Comparison of ENCODE assay signal across 20 mouse cellular contexts in genomic region chr13:31004995-31005394, GRCm38 (mm10). TPM values are rescaled to one million over a fixed set of nuclear protein-coding genes. Genes with fewer than 3 reads are reported as not detected.
DNase-seq lines count a peak whose midpoint lies in the region; ATAC-seq lines count a peak whose summit lies in the region.
"Had no signal": no experiment of that assay in that cellular context is flagged by ENCODE, and none has a peak within 500 bp of the region (broad histone marks: within the 10 kb centered on the region; RNA-seq: fewer than 3 reads in every experiment).

No protein-coding gene starts in this region.

- WGBS in heart, embryonic 16.5 days, result 51% methylated on average over 4 of the region's 4 CpGs
- 57% methylated on average over 4 of the region's 4 CpGs for WGBS in embryonic facial prominence, embryonic 14.5 days

- H3K9ac ChIP-seq in heart, embryonic 16.5 days (ENCODE audit: low read length), result no peak overlapping the region
- no peak overlapping the region for H3K9ac ChIP-seq in embryonic facial prominence, embryonic 14.5 days (ENCODE audit: low read depth, low read length)
- H3K9ac ChIP-seq: forebrain, embryonic 13.5 days; hindbrain, embryonic 13.5 days; midbrain, embryonic 12.5 days had no signal

- no peak overlapping the region for H3K4me3 ChIP-seq in heart, embryonic 16.5 days (ENCODE audit: low read length)
- H3K4me3 ChIP-seq in embryonic facial prominence, embryonic 14.5 days (ENCODE audit: low read depth, low read length), result no peak overlapping the region
- H3K4me3 ChIP-seq: forebrain, embryonic 13.5 days; heart, embryonic 10.5 days; hindbrain, embryonic 13.5 days; midbrain, embryonic 12.5 days had no signal

- H3K4me2 ChIP-seq in heart, embryonic 16.5 days (ENCODE audit: low read depth, low read length), result peak overlapping the region; percentile 31; the same call in 1 of the 2 replicates
- peak overlapping the region; percentile 24; the same call in 1 of the 2 replicates for H3K4me2 ChIP-seq in embryonic facial prominence, embryonic 14.5 days (ENCODE audit: low read depth, low read length)
- H3K4me2 ChIP-seq: forebrain, embryonic 13.5 days; hindbrain, embryonic 13.5 days; midbrain, embryonic 12.5 days had no signal

- H3K27me3 ChIP-seq in heart, embryonic 16.5 days (ENCODE audit: control insufficient read depth, insufficient read depth, low read length), result no peaks in the 10 kb centered on the region
- no peaks in the 10 kb centered on the region for H3K27me3 ChIP-seq in embryonic facial prominence, embryonic 14.5 days (replicated peaks; ENCODE audit: control insufficient read depth, insufficient read depth, low read length)
- H3K27me3 ChIP-seq: forebrain, embryonic 13.5 days; hindbrain, embryonic 13.5 days; midbrain, embryonic 12.5 days had no signal

- H3K27ac ChIP-seq in heart, embryonic 16.5 days (ENCODE audit: low read length), result no peak overlapping the region
- H3K27ac ChIP-seq in embryonic facial prominence, embryonic 14.5 days (replicated peaks; ENCODE audit: low read depth, low read length), result no peak overlapping the region
- H3K27ac ChIP-seq: forebrain, embryonic 13.5 days; heart, embryonic 10.5 days; hindbrain, embryonic 13.5 days; midbrain, embryonic 12.5 days had no signal

- no peaks in the 10 kb centered on the region for H3K9me3 ChIP-seq in heart, embryonic 16.5 days (replicated peaks; ENCODE audit: control insufficient read depth, low read length)
- no peaks in the 10 kb centered on the region for H3K9me3 ChIP-seq in embryonic facial prominence, embryonic 14.5 days (ENCODE audit: control insufficient read depth, low read length)
- H3K9me3 ChIP-seq: forebrain, embryonic 13.5 days; G1E; heart, embryonic 10.5 days; hindbrain, embryonic 13.5 days; midbrain, embryonic 12.5 days had no signal

- H3K4me1 ChIP-seq in heart, embryonic 16.5 days (ENCODE audit: control insufficient read depth, insufficient read depth, low read length), result no peaks in the 10 kb centered on the region
- H3K4me1 ChIP-seq in embryonic facial prominence, embryonic 14.5 days (ENCODE audit: control insufficient read depth, insufficient read depth, low read length), result peaks cover 6% of the 10 kb centered on the region
- H3K4me1 ChIP-seq: forebrain, embryonic 13.5 days; heart, embryonic 10.5 days; hindbrain, embryonic 13.5 days; midbrain, embryonic 12.5 days had no signal

- ATAC-seq in heart, embryonic 16.5 days (replicated peaks; ENCODE audit: extremely low read depth, insufficient read depth, low FRiP score), result no peak
- ATAC-seq in embryonic facial prominence, embryonic 14.5 days (ENCODE audit: low read depth), result no peak
- peak; percentile 98 for ATAC-seq in megakaryocyte progenitor cell, adult 5-6 weeks (replicated peaks; ENCODE audit: poor library complexity)
- ATAC-seq: forebrain, embryonic 13.5 days had no signal

- H3K36me3 ChIP-seq in heart, embryonic 16.5 days (ENCODE audit: control insufficient read depth, insufficient read depth), result no peaks in the 10 kb centered on the region
- H3K36me3 ChIP-seq in embryonic facial prominence, embryonic 14.5 days (ENCODE audit: control insufficient read depth, insufficient read depth, low read length), result no peaks in the 10 kb centered on the region
- H3K36me3 ChIP-seq: G1E; heart, embryonic 10.5 days; hindbrain, embryonic 13.5 days; midbrain, embryonic 12.5 days had no signal

- DNase-seq in heart, adult 9 months (ENCODE audit: low spot score in 2 of 2), result no peak
- peak; percentile 69 for DNase-seq in 416B (ENCODE audit: low read depth)
- DNase-seq in embryonic facial prominence, embryonic 14.5 days (ENCODE audit: low spot score), result no peak
- DNase-seq in right cerebral cortex, postnatal 14 days, result no peak
- no peak for DNase-seq in retina, postnatal 1 day
- no peak for DNase-seq in urinary bladder, postnatal 10 days (ENCODE audit: low spot score)
- DNase-seq: adrenal gland, postnatal 14 days; cerebellum, postnatal 10 days; kidney, adult 8-10 months; spleen, adult 18-20 months had no signal

RNA-seq across cellular contexts. Expression of gene Gm5447, which starts 31.0 kb away (rescaled TPM):
- 0.16 TPM in 1 of 2 replicates, not detected in the other for polyA plus RNA-seq in heart, embryonic 16.5 days (2015; fragmentation: Nextera tagmentation; extraction: Ambion mirVana)
- 0.10 TPM in 1 of 2 replicates, not detected in the other for polyA plus RNA-seq in embryonic facial prominence, embryonic 14.5 days (2014; fragmentation: Nextera tagmentation; extraction: Ambion mirVana)
- total RNA-seq in megakaryocyte progenitor cell, adult 5-6 weeks (2015), result 0.22 TPM in 1 of 2 replicates, not detected in the other
- not detected in 2 replicates for total RNA-seq in megakaryocyte progenitor cell, adult 5-6 weeks (2017)
- total RNA-seq: adrenal gland, postnatal 14 days; gastrocnemius, adult 18-20 months; layer of hippocampus, adult 18-20 months had no signal
- polyA plus RNA-seq: G1E; liver, adult 2 months had no signal

RNA-seq across cellular contexts. Expression of gene Exoc2, which starts 31.1 kb away (rescaled TPM):
- polyA plus RNA-seq in heart, embryonic 16.5 days (2015; fragmentation: Nextera tagmentation; extraction: Ambion mirVana), result 20.9 and 21.8 TPM in 2 replicates
- polyA plus RNA-seq in embryonic facial prominence, embryonic 14.5 days (2014; fragmentation: Nextera tagmentation; extraction: Ambion mirVana), result 26.8 and 32.8 TPM in 2 replicates
- total RNA-seq in megakaryocyte progenitor cell, adult 5-6 weeks (2015), result 43.8 and 47.6 TPM in 2 replicates
- 32.5 and 50.5 TPM in 2 replicates for total RNA-seq in megakaryocyte progenitor cell, adult 5-6 weeks (2017)

RNA-seq across cellular contexts. Expression of gene Hus1b, which starts 57.4 kb away (rescaled TPM):
- polyA plus RNA-seq in heart, embryonic 16.5 days (2015; fragmentation: Nextera tagmentation; extraction: Ambion mirVana), result not detected in 2 replicates
- not detected in 2 replicates for polyA plus RNA-seq in embryonic facial prominence, embryonic 14.5 days (2014; fragmentation: Nextera tagmentation; extraction: Ambion mirVana)
- total RNA-seq in megakaryocyte progenitor cell, adult 5-6 weeks (2015), result 1.1 and 1.4 TPM in 2 replicates
- 0.62 and 1.0 TPM in 2 replicates for total RNA-seq in megakaryocyte progenitor cell, adult 5-6 weeks (2017)
- total RNA-seq: gastrocnemius, adult 18-20 months had no signal
- polyA plus RNA-seq: forebrain, embryonic 13.5 days; G1E; hindbrain, embryonic 13.5 days had no signal
